Mouse (Mus musculus): Measurements from ENCODE around the gene Clec9a.

The Clec9a gene

GRCm38 (mm10) chr6:129408562-129408961 is at the start of gene Clec9a:
Gene Clec9a, plus strand, starts transcription at chr6:129408862.
- no peak for DNase-seq (ENCODE audit: low spot score in 2 of 2)

GRCm38 (mm10) chr6:129359515-129359914 is 49.1 kb upstream of the Clec9a start:
- DNase-seq (ENCODE audit: low spot score in 2 of 2), result no peak

GRCm38 (mm10) chr6:129363942-129364341 is 44.7 kb upstream of the Clec9a start:
- DNase-seq (ENCODE audit: low spot score in 2 of 2), result no peak

- peak; percentile 23 to 56 for DNase-seq (ENCODE audit: low spot score in 2 of 2)
Observed at GRCm38 (mm10) chr6:129365959-129366359, 42.7 kb upstream of the Clec9a start.

- no peak for DNase-seq (ENCODE audit: low spot score in 2 of 2)
Observed at GRCm38 (mm10) chr6:129369374-129370132, 39.1 kb upstream of the Clec9a start.

GRCm38 (mm10) chr6:129374937-129375471 is 33.7 kb upstream of the Clec9a start:
- no peak for DNase-seq (ENCODE audit: low spot score in 2 of 2)

GRCm38 (mm10) chr6:129380454-129380853 is 28.2 kb upstream of the Clec9a start:
- no peak for DNase-seq (ENCODE audit: low spot score in 2 of 2)

- DNase-seq (ENCODE audit: low spot score in 2 of 2), result no peak
Observed at GRCm38 (mm10) chr6:129381736-129382135, 26.9 kb upstream of the Clec9a start.

- peak in 1 of 2 experiments; percentile 21 for DNase-seq (ENCODE audit: low spot score in 2 of 2)
Observed at GRCm38 (mm10) chr6:129383466-129383865, 25.2 kb upstream of the Clec9a start.

- DNase-seq (ENCODE audit: low spot score in 2 of 2), result no peak
Observed at GRCm38 (mm10) chr6:129385000-129385399, 23.7 kb upstream of the Clec9a start.

GRCm38 (mm10) chr6:129385774-129386173 is 22.9 kb upstream of the Clec9a start, which contains the start of gene Clec12b:
Gene Clec12b, minus strand, starts transcription at chr6:129385874.
- DNase-seq (ENCODE audit: low spot score in 2 of 2), result no peak

GRCm38 (mm10) chr6:129393087-129393720 is 15.5 kb upstream of the Clec9a start:
- DNase-seq (ENCODE audit: low spot score in 2 of 2), result no peak

GRCm38 (mm10) chr6:129393732-129394131 is 14.9 kb upstream of the Clec9a start:
- no peak for DNase-seq (ENCODE audit: low spot score in 2 of 2)

GRCm38 (mm10) chr6:129396997-129397396 is 11.7 kb upstream of the Clec9a start, which contains the start of gene Clec1b:
Gene Clec1b, plus strand, starts transcription at chr6:129397297.
- no peak for DNase-seq (ENCODE audit: low spot score in 2 of 2)

- DNase-seq (ENCODE audit: low spot score in 2 of 2), result peak in 1 of 2 experiments; percentile 20
Observed at GRCm38 (mm10) chr6:129399945-129400344, 8.7 kb upstream of the Clec9a start.

GRCm38 (mm10) chr6:129402404-129402803 is 6.3 kb upstream of the Clec9a start:
- no peak for DNase-seq (ENCODE audit: low spot score in 2 of 2)

GRCm38 (mm10) chr6:129403391-129403790 is 5.3 kb upstream of the Clec9a start:
- no peak for DNase-seq (ENCODE audit: low spot score in 2 of 2)

GRCm38 (mm10) chr6:129405999-129406398 is 2.7 kb upstream of the Clec9a start:
- DNase-seq (ENCODE audit: low spot score in 2 of 2), result no peak

GRCm38 (mm10) chr6:129407324-129407723 is 1.3 kb upstream of the Clec9a start:
- DNase-seq (ENCODE audit: low spot score in 2 of 2), result no peak

- no peak for DNase-seq (ENCODE audit: low spot score in 2 of 2)
Observed at GRCm38 (mm10) chr6:129414177-129414576, 5.5 kb downstream of the Clec9a start.

- DNase-seq (ENCODE audit: low spot score in 2 of 2), result no peak
Observed at GRCm38 (mm10) chr6:129422311-129422710, 13.6 kb downstream of the Clec9a start.

GRCm38 (mm10) chr6:129423040-129423733 is 14.5 kb downstream of the Clec9a start:
- peak; percentile 26 to 28 for DNase-seq (ENCODE audit: low spot score in 2 of 2)
